Mouse (Mus musculus) Patski (cell line): Measurements from ENCODE around the gene Ctc1. TPM values are rescaled to one million over a fixed set of nuclear protein-coding genes. Genes with fewer than 3 reads are reported as not detected.
A peak's percentile ranks its signal among the peaks of the same experiment; 100 is the strongest.

Experiments used
- ATAC-seq: fragments of 100-300 bp; one replicate; pipeline ENCODE4 v1.8.0; 2021
- CTCF ChIA-PET: fragments of 350-600 bp; sonication (Branson Sonifier 250); formaldehyde crosslinking; loops from one replicate; lab custom pipeline; 2022; ENCODE audit warnings: inconsistent platforms; lab: Charles Lee
- POLR2A ChIA-PET: fragments of 350-600 bp; sonication (Branson Sonifier 250); formaldehyde crosslinking; loops from one replicate; lab custom pipeline; 2022; ENCODE audit warnings: antibody characterized with exemption, inconsistent platforms; lab: Charles Lee
- DNase-seq: peaks from one replicate; pipeline ENCODE4 v3.0.0-alpha.2; 2011; ENCODE audit warnings: low read depth, low spot score
- H3K27me3 ChIP-seq: fragments of 371-371 bp; one replicate; pipeline ENCODE4 v1.5.1; 2021
- CTCF ChIP-seq: fragments of 100-300 bp; IDR thresholded peaks from one replicate; pipeline ENCODE4 v1.5.1; 2021
- in situ Hi-C: fragments of 300-500 bp; cut with MboI; formaldehyde crosslinking; loops from 3 replicates; pipeline ENCODE4 v1.11.1; 2018; ENCODE audit warnings: low pct_unique_long_range_greater_than_20kb, mixed read lengths
- polyA plus RNA-seq: library from polyadenylated mRNA; unstranded; gene quantifications from one replicate; pipeline ENCODE4 v1.2.3, GENCODE M21; 2021

The Ctc1 gene
- polyA plus RNA-seq, 1 experiment from 2014 or later: 44.1 TPM

GRCm38 (mm10) chr11:69026562-69026961 is 10.9 kb downstream of the Ctc1 start:
- DNase-seq (no peak), ATAC-seq (no peak)
- CTCF ChIA-PET: interaction anchor here (1.0 kb wide), 1 partner anchor 9 kb away, joined by 3 read pairs; no protein-coding TSS in a partner anchor
- TF ChIP-seq CTCF: no peak
- POLR2A ChIA-PET: no interaction called here
- H3K27me3 ChIP-seq: no peaks in the 10 kb centered on the region
- in situ Hi-C loops: no loop called here

GRCm38 (mm10) chr11:69028805-69029204 is 13.1 kb downstream of the Ctc1 start:
- POLR2A ChIA-PET: interaction anchor here (1.1 kb wide), 1 partner anchor 12 kb away, joined by 3 read pairs; no protein-coding TSS in a partner anchor
- H3K27me3 ChIP-seq: no peaks in the 10 kb centered on the region
- TF ChIP-seq CTCF: peak; percentile 67
- CTCF ChIA-PET: interaction anchor here (1.2 to 1.8 kb wide), 4 partner anchors 18 to 124 kb away, joined by 3 to 5 read pairs (median 4); no protein-coding TSS in a partner anchor
- in situ Hi-C loops: no loop called here
- DNase-seq: no peak
- no peak for ATAC-seq

DNA sequence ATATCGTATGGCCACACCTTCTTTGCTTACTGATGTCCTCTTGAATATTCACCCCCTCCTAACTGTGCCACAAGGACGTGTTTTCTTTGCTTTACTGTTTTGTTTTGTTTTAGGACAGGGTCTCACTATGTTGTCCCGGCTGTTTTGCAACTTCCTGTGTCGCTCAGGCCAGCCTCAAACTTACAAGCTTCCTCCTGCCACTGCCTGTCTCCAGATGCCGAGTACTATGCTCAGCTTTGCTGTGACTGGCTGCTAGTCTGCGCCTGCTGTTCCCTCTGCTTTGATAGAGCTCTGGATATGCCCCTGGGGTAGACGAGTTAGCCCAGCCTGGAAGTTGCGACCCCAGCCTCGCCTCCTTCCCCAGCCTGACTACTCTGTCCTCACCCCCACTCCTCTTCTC is 17.8 kb downstream of the Ctc1 start:
- ATAC-seq (no peak), DNase-seq (no peak)
- ChIA-PET POLR2A (no interaction called here), CTCF (interaction anchor here (1.1 kb wide), 1 partner anchor 17 kb away, joined by 4 read pairs; no protein-coding TSS in a partner anchor)
- TF ChIP-seq CTCF: no peak
- in situ Hi-C loops: no loop called here
- H3K27me3 ChIP-seq: no peaks in the 10 kb centered on the region

DNA sequence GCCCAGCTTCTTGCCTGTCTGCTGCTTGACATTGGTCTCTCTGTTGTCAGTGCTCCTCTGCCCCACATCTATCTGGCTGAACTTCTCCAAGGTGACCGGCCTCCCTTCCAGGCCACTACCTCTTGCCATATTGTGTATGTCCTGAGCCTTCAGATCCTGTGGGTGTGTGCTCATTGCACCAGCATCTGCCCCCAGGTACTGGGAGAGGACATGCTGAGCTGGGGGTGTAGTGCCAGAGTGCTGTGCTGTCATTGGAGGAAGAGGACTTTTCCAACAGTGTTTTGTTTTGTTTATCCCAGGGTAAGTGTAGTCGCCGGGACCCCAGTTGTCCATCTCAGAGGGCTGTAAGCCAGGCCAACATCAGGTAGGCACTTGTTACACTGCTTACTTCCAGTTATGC is 18.9 kb downstream of the Ctc1 start:
- POLR2A ChIA-PET: no interaction called here
- CTCF ChIA-PET: interaction anchor here (1.3 kb wide), 1 partner anchor 18 kb away, joined by 6 read pairs; no protein-coding TSS in a partner anchor
- no peak for TF ChIP-seq CTCF

DNA sequence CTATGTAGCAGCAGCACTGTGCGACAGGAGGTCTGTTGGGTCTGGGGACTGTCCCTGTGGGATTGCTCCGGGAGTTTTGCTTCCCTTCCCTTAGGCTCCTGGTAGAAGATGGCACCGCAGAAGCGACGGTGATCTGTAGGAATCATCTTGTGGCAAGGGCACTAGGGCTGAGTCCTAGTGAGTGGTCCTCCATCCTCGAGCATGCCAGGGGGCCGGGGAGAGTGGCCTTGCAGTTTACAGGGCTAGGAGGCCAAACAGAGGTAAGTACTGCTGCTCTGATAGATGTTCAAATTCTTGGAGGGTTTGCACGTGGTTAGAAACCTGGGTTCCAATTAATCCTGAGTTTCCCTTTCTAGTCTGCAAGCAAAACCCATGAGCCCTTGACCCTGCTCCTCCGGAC is 19.7 kb downstream of the Ctc1 start:
- ChIA-PET POLR2A (no interaction called here), CTCF (interaction anchor here (0.9 to 2.3 kb wide), 10 partner anchors 8 to 59 kb away, joined by 3 to 10 read pairs (median 4); partner anchors contain the start of gene Per1)
- H3K27me3 ChIP-seq: no peaks in the 10 kb centered on the region
- in situ Hi-C loops: no loop called here
- no peak for ATAC-seq
- DNase-seq: no peak
- TF ChIP-seq CTCF: no peak

More for the DNA sequence above, 18.9 kb downstream of the Ctc1 start:
- no peaks in the 10 kb centered on the region for H3K27me3 ChIP-seq
- ATAC-seq: no peak
- no peak for DNase-seq
- in situ Hi-C loops: no loop called here

- DNase-seq (no peak), ATAC-seq (peak; percentile 36)
- POLR2A ChIA-PET: no interaction called here
- no peaks in the 10 kb centered on the region for H3K27me3 ChIP-seq
- in situ Hi-C loops: no loop called here
- TF ChIP-seq CTCF: peak; percentile 93
- CTCF ChIA-PET: interaction anchor here (0.9 to 2.3 kb wide), 12 partner anchors 9 to 96 kb away, joined by 3 to 10 read pairs (median 3); partner anchors contain the start of gene Per1
Measured at GRCm38 (mm10) chr11:69035849-69036248, 20.1 kb downstream of the Ctc1 start.

GRCm38 (mm10) chr11:69036486-69037230 is 20.9 kb downstream of the Ctc1 start:
- DNase-seq: no peak
- no peak for TF ChIP-seq CTCF
- ChIA-PET POLR2A (interaction anchor here (0.6 kb wide), 1 partner anchor 863 kb away, joined by 4 read pairs; no protein-coding TSS in a partner anchor), CTCF (interaction anchor here (0.9 to 2.3 kb wide), 14 partner anchors 10 to 97 kb away, joined by 3 to 10 read pairs (median 3); partner anchors contain the start of genes Borcs6, Per1 and Tmem107)
- in situ Hi-C loops: no loop called here
- H3K27me3 ChIP-seq: no peaks in the 10 kb centered on the region
- no peak for ATAC-seq

GRCm38 (mm10) chr11:69037231-69038061 is 21.7 kb downstream of the Ctc1 start:
- no peak for ATAC-seq
- no peaks in the 10 kb centered on the region for H3K27me3 ChIP-seq
- peak; percentile 63 for DNase-seq
- ChIA-PET CTCF (interaction anchor here (1.2 to 2.3 kb wide), 6 partner anchors 16 to 33 kb away, joined by 3 to 10 read pairs (median 4); partner anchors contain the start of genes Borcs6 and Tmem107), POLR2A (interaction anchor here (1.4 kb wide), 1 partner anchor 22 kb away, joined by 4 read pairs; the partner anchor contains the start of gene Borcs6)
- no peak for TF ChIP-seq CTCF
- in situ Hi-C loops: no loop called here

DNA sequence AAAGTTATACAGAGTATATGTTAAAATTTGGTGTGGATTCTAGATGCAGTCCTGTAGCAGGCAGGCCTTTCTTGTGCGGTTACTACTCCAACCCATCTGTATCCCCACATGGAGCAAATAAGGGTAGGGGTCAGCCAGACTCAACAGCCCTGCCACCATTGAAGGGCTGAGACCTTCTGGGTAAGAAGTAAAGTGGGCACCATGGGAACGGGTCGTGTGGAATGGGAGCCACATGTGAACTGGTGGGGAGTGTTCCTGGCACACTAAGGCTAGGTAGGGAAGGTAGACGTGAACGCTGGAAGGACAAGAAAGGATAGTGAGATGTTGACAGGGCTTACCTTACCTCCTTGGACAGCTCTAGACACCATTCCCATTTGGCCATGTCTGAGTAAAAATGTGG is 22.5 kb downstream of the Ctc1 start:
- DNase-seq (no peak), ATAC-seq (no peak)
- TF ChIP-seq CTCF: no peak
- POLR2A ChIA-PET: interaction anchor here (1.4 kb wide), 1 partner anchor 22 kb away, joined by 4 read pairs; the partner anchor contains the start of gene Borcs6
- CTCF ChIA-PET: interaction anchor here (1.7 to 1.9 kb wide), 2 partner anchors 23 to 26 kb away, joined by 3 to 5 read pairs; no protein-coding TSS in a partner anchor
- no peaks in the 10 kb centered on the region for H3K27me3 ChIP-seq
- in situ Hi-C loops: no loop called here
